Mouse (Mus musculus) limb, embryonic 12.5 days (tissue): ENCODE data around the gene Cadps2. TPM values are rescaled to one million over a fixed set of nuclear protein-coding genes. Genes with fewer than 3 reads are reported as not detected.

ENCODE experiments used
- ATAC-seq: fragments of 200-750 bp; cut with Nextera tagmentation; 2 replicates; pipeline ENCODE4 v1.8.0; 2017; ENCODE audit warnings: low read depth, moderate TSS enrichment; ENCODE audit not compliant: insufficient number of reproducible peaks, insufficient read depth, low FRiP score, low TSS enrichment
- H3K27ac ChIP-seq: fragments of 300-500 bp; sonication (generic); 2 replicates; pipeline ENCODE4 v1.5.1; 2016; ENCODE audit warnings: mild to moderate bottlenecking, moderate library complexity
- H3K27me3 ChIP-seq: fragments of 300-500 bp; sonication (generic); 2 replicates; pipeline ENCODE4 v1.6.1; 2016; ENCODE audit warnings: mild to moderate bottlenecking, moderate library complexity
- H3K36me3 ChIP-seq: fragments of 300-500 bp; sonication (generic); 2 replicates; pipeline ENCODE4 v1.6.1; 2016; ENCODE audit warnings: mild to moderate bottlenecking, moderate library complexity
- H3K4me1 ChIP-seq: fragments of 300-500 bp; sonication (generic); replicated peaks from 2 replicates; pipeline ENCODE4 v1.6.1; 2016
- H3K4me2 ChIP-seq: fragments of 300-500 bp; sonication (generic); 2 replicates; pipeline ENCODE4 v1.6.1; 2016; ENCODE audit warnings: mild to moderate bottlenecking, moderate library complexity
- H3K4me3 ChIP-seq: fragments of 300-500 bp; sonication (generic); replicated peaks from 2 replicates; pipeline ENCODE4 v1.5.1; 2016; ENCODE audit warnings: mild to moderate bottlenecking
- H3K9ac ChIP-seq: fragments of 300-500 bp; sonication (generic); replicated peaks from 2 replicates; pipeline ENCODE4 v1.6.1; 2016; ENCODE audit warnings: mild to moderate bottlenecking, moderate library complexity
- H3K9me3 ChIP-seq: fragments of 300-500 bp; sonication (generic); 2 replicates; pipeline ENCODE4 v1.6.1; 2016; ENCODE audit warnings: mild to moderate bottlenecking, moderate library complexity
- WGBS: fragments of 180-500 bp; shearing (Covaris S2); methylation state at CpG from one replicate; pipeline ENCODE4 v1.1.7; 2016; 5-methylcytosine and 5-hydroxymethylcytosine counted together
- polyA plus RNA-seq: library from polyadenylated mRNA; unstranded; fragments of >200 nt; fragmentation: Nextera tagmentation; extraction: Ambion mirVana; gene quantifications from 2 replicates; pipeline ENCODE4 v1.2.1, GENCODE M21; 2016

Gene Cadps2
- polyA plus RNA-seq, 1 experiment from 2014 or later, result 4.8 TPM

DNA sequence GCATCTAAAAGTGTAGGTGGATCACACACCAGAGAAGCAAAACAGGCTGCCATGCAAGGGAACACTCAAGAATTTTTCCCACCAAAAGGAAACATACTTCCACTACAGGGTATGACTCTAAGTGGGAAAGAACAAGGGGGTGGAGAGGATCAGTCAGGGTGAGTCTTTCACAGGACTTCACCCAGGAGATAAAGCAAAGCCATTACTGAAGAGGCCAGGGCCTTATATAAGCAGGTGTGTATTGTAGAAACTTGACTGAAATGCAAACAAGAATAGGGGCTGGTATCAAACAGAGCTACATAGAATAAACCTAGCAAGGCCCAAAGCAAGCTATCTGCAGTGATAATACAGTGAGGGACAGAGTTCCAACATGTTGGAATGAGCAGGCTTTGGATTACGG is 271.6 kb downstream of the Cadps2 start:
- 89% methylated on average over 1 of the region's 1 CpGs for WGBS
- H3K4me1 ChIP-seq, result no peaks in the 10 kb centered on the region
- H3K36me3 ChIP-seq, result no peaks in the 10 kb centered on the region
- ATAC-seq, result no peak
- no peak overlapping the region for H3K4me2 ChIP-seq
- no peaks in the 10 kb centered on the region for H3K9me3 ChIP-seq
- no peak overlapping the region for H3K4me3 ChIP-seq
- no peaks in the 10 kb centered on the region for H3K27me3 ChIP-seq
- no peak overlapping the region for H3K9ac ChIP-seq
- H3K27ac ChIP-seq, result no peak overlapping the region

DNA sequence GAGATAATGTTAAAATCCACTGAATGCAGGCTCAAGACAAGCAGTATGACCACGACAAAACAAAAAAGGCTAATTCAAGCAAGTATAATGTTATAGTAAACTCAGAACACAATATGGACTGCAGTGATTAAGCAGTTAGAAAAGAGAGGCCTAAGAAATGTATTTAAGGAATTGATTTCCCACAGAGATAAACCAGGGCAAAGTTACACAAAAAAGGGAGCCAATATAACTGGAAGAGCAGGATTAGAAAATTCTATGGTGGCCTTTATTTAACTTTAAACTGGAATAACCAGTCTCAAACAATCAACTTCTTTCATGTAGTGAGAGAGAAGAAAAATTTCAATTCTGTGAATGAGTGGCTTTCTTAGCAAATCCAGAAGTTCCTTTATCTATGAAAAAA is 289.3 kb downstream of the Cadps2 start:
- no peak overlapping the region for H3K4me2 ChIP-seq
- ATAC-seq, result no peak
- WGBS, result 75% methylated on average over 1 of the region's 1 CpGs

DNA sequence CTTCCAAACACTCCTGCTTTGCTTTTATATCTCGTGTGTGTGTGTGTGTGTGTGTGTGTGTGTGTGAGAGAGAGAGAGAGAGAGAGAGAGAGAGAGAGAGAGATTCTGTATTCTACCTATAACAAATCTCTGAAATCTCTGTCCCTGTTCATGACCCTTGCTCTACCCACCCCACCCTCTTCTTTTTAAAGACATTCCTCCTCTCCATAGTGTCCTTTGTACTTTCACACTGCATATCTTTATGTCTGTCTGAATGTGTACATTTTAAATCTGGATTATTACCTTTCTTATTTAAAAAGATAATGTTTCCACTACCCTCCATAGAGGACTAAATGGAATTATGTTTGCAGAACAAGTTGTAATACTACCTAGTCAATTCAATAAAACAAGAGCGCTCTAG is 315.5 kb downstream of the Cadps2 start:
- Histone ChIP-seq H3K4me2 (no peak overlapping the region), H3K27me3 (no peaks in the 10 kb centered on the region), H3K4me3 (no peak overlapping the region), H3K27ac (no peak overlapping the region), H3K36me3 (no peaks in the 10 kb centered on the region), H3K9ac (no peak overlapping the region), H3K4me1 (no peaks in the 10 kb centered on the region), H3K9me3 (no peaks in the 10 kb centered on the region)
- WGBS, result 88% methylated on average over 2 of the region's 2 CpGs
- no peak for ATAC-seq

More for the DNA sequence above, 289.3 kb downstream of the Cadps2 start:
- Histone ChIP-seq H3K4me1 (no peaks in the 10 kb centered on the region), H3K27me3 (no peaks in the 10 kb centered on the region), H3K9me3 (no peaks in the 10 kb centered on the region), H3K4me3 (no peak overlapping the region), H3K36me3 (no peaks in the 10 kb centered on the region), H3K9ac (no peak overlapping the region), H3K27ac (no peak overlapping the region)

DNA sequence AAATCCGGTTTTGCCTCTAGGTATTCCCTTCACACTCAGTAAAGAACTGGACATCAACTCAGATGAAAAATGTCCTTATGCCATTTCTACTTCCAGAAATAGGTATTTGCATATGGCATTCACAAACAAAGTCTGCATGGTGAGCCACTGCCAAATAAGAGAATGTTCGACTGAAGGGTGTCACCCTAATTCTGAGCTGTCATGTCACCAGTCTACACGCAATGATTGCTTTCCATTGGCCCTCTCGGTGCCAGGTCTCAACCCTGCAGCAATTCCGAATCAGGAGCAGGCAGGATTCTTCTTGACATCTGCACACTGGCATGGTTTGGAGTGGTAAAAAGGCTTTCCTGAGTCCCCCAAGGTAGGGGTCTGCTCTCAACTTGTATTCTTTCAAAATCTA is 316.7 kb downstream of the Cadps2 start:
- H3K4me3 ChIP-seq, result no peak overlapping the region
- WGBS, result 95% methylated on average over 5 of the region's 5 CpGs
- H3K4me1 ChIP-seq, result no peaks in the 10 kb centered on the region
- H3K36me3 ChIP-seq, result no peaks in the 10 kb centered on the region
- H3K9me3 ChIP-seq, result no peaks in the 10 kb centered on the region
- H3K4me2 ChIP-seq, result no peak overlapping the region
- no peak overlapping the region for H3K27ac ChIP-seq
- H3K27me3 ChIP-seq, result no peaks in the 10 kb centered on the region
- H3K9ac ChIP-seq, result no peak overlapping the region
- no peak for ATAC-seq

DNA sequence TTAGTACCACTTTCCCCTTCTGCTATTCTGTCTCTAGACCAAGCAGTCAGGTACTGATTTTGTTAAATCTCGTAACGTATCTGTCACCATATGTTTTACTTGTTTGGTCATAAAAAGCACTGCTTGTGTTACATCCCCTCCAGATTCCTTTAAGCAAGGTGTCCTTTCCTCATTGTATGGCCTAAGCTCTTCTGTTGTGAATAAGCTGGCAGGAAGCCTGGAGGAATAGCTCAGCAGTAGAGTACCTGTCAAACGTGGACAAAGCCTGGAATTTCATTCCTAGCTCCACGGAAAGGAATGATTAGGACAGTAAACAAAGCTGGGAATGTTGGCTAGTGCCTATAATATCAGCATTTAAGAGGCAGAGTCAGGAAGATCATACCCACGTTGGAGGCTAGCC is 340.6 kb downstream of the Cadps2 start:
- ATAC-seq, result no peak
- no peak overlapping the region for H3K4me2 ChIP-seq
- no peaks in the 10 kb centered on the region for H3K4me1 ChIP-seq
- WGBS, result 66% methylated on average over 5 of the region's 5 CpGs
- H3K27ac ChIP-seq, result no peak overlapping the region
- no peaks in the 10 kb centered on the region for H3K9me3 ChIP-seq
- H3K36me3 ChIP-seq, result no peaks in the 10 kb centered on the region
- no peak overlapping the region for H3K4me3 ChIP-seq
- H3K9ac ChIP-seq, result no peak overlapping the region
- no peaks in the 10 kb centered on the region for H3K27me3 ChIP-seq

DNA sequence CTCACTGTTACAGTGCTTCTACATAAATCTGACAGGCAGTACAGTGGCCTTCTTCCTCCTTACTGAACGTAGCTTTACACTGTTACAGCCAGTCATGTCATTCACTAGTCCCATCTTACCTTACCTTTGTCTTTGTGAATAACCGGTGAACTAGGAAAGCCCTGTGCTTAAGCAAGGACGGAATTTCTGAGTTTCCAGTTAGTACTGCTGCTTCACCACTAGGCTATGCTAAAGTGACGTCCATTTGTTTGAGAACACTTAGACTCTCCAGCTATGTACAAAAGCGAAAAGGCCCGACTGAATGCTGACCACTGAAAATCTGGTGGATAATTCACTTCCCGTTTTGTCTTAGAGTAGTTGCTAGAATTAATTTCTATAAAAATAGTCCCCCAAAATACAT is 347.4 kb downstream of the Cadps2 start:
- ATAC-seq, result no peak
- H3K27me3 ChIP-seq, result no peaks in the 10 kb centered on the region
- no peaks in the 10 kb centered on the region for H3K4me1 ChIP-seq
- no peaks in the 10 kb centered on the region for H3K36me3 ChIP-seq
- no peak overlapping the region for H3K27ac ChIP-seq
- WGBS, result 52% methylated on average over 7 of the region's 7 CpGs
- no peak overlapping the region for H3K4me3 ChIP-seq
- no peak overlapping the region for H3K9ac ChIP-seq
- no peaks in the 10 kb centered on the region for H3K9me3 ChIP-seq
- H3K4me2 ChIP-seq, result no peak overlapping the region

DNA sequence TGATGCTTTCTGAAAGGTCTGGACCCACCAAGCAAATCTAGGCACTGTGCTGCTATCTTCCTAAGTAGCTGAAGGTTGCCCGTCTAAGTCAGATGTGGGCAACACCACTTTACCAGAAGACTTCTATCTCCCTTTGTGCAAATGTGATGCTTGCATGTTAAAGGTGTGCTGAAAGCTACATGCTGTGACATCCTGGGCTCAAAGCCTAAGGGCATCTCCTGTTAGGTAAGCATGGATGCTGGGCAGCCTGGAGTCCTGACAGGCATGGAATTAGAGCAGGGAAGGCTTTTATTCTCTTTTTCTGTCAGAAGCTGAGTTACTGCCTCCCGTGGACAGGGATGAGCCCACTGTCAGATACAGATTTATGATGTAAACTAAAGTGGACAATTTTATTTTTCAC is 348.8 kb downstream of the Cadps2 start:
- ATAC-seq, result no peak
- 68% methylated on average over 2 of the region's 2 CpGs for WGBS

DNA sequence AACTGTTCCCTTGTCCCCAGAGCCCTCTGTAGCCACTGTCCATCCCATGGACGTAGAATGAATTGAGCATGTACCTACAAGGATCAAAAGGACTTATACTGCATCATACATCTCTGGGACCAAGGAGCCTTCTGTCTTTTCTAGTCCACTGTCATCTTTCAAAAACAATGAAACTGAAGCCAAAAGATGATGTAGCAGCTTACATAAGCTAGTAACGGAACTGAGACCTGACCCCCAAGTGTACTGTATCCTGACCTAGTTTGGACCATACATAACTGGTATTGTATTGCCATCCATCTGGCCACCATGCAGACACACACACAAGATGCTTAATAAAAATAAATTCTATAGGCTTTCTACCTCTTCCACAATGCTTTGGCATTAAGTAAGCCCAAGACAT is 350.2 kb downstream of the Cadps2 start:
- H3K36me3 ChIP-seq, result no peaks in the 10 kb centered on the region
- no peaks in the 10 kb centered on the region for H3K9me3 ChIP-seq
- no peaks in the 10 kb centered on the region for H3K4me1 ChIP-seq
- no peaks in the 10 kb centered on the region for H3K27me3 ChIP-seq
- no peak overlapping the region for H3K4me3 ChIP-seq
- H3K4me2 ChIP-seq, result no peak overlapping the region
- no peak for ATAC-seq
- H3K27ac ChIP-seq, result no peak overlapping the region
- 82% methylated on average over 2 of the region's 2 CpGs for WGBS
- no peak overlapping the region for H3K9ac ChIP-seq

More for the DNA sequence above, 348.8 kb downstream of the Cadps2 start:
- Histone ChIP-seq H3K4me3 (no peak overlapping the region), H3K9me3 (no peaks in the 10 kb centered on the region), H3K4me1 (no peaks in the 10 kb centered on the region), H3K36me3 (no peaks in the 10 kb centered on the region), H3K27ac (no peak overlapping the region), H3K4me2 (no peak overlapping the region), H3K9ac (no peak overlapping the region), H3K27me3 (no peaks in the 10 kb centered on the region)

DNA sequence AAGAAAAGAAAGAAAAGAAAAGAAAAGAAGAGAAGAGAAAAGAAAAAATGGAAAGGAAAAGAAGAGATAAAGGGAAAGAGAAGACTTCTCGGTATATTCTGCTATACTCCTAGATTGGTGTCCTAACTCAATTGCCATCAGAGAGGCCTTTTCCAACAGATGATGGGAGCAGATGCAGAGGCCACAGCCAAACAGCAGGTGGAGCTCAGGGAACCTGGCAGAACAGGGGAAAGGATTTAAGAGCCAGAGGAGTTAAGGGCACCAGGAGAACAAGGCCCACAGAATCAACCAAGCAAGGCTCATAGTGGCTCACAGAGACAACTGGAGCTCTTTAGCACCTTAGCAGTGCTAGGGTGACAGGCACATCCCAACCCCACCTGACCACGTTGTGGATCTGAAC is 366.5 kb downstream of the Cadps2 start:
- H3K4me1 ChIP-seq, result no peaks in the 10 kb centered on the region

DNA sequence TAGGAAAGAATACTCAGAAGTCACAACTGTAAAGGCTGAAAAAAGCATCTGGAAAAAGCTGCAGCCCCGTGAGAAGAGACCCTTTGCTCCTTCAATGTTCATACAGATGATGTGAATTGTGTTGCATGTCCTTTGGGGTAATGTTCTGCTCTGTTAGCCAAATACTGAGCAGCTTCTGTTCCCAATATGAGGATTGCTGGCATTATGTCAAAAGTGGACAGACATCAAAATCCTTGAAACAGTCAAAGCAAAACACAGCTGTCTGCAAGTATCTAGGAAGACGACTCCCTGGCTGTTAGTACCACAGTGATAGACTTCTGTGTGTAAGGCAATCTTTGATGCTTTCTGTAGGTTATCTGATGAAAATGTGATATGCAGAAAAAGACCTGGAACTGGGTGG is 367.4 kb downstream of the Cadps2 start:
- 74% methylated on average over 2 of the region's 2 CpGs for WGBS
- ATAC-seq, result no peak
- no peaks in the 10 kb centered on the region for H3K27me3 ChIP-seq

More for the DNA sequence above, 366.5 kb downstream of the Cadps2 start:
- WGBS, result 55% methylated on average over 2 of the region's 2 CpGs
- Histone ChIP-seq H3K4me3 (no peak overlapping the region), H3K36me3 (no peaks in the 10 kb centered on the region), H3K27ac (no peak overlapping the region), H3K27me3 (no peaks in the 10 kb centered on the region), H3K4me2 (no peak overlapping the region), H3K9me3 (no peaks in the 10 kb centered on the region), H3K9ac (no peak overlapping the region)
- no peak for ATAC-seq

DNA sequence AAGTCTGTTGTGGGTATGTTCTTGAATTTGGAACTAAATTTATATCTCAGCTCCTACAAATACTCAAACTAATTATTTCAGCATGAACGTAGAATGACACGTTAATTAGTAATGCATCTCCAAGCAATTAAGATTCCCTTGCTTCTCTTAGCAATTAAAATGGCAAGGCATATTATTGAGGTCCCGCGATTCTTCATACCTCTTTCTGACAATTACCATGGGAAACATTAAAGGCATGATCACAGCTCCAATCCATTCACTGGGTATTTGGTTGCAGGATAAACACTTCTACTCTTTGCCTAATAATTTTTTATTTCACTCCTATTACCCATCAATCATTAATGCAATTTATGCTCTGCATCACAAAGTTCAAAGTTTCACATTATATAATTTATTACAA is 371.3 kb downstream of the Cadps2 start:
- no peak for ATAC-seq
- Histone ChIP-seq H3K9me3 (no peaks in the 10 kb centered on the region), H3K4me1 (no peaks in the 10 kb centered on the region), H3K27me3 (no peaks in the 10 kb centered on the region), H3K4me3 (no peak overlapping the region), H3K36me3 (no peaks in the 10 kb centered on the region), H3K9ac (no peak overlapping the region), H3K4me2 (no peak overlapping the region), H3K27ac (no peak overlapping the region)
- 63% methylated on average over 4 of the region's 4 CpGs for WGBS

More for the DNA sequence above, 367.4 kb downstream of the Cadps2 start:
- Histone ChIP-seq H3K9ac (no peak overlapping the region), H3K4me1 (no peaks in the 10 kb centered on the region), H3K4me2 (no peak overlapping the region), H3K27ac (no peak overlapping the region), H3K4me3 (no peak overlapping the region), H3K36me3 (no peaks in the 10 kb centered on the region), H3K9me3 (no peaks in the 10 kb centered on the region)

DNA sequence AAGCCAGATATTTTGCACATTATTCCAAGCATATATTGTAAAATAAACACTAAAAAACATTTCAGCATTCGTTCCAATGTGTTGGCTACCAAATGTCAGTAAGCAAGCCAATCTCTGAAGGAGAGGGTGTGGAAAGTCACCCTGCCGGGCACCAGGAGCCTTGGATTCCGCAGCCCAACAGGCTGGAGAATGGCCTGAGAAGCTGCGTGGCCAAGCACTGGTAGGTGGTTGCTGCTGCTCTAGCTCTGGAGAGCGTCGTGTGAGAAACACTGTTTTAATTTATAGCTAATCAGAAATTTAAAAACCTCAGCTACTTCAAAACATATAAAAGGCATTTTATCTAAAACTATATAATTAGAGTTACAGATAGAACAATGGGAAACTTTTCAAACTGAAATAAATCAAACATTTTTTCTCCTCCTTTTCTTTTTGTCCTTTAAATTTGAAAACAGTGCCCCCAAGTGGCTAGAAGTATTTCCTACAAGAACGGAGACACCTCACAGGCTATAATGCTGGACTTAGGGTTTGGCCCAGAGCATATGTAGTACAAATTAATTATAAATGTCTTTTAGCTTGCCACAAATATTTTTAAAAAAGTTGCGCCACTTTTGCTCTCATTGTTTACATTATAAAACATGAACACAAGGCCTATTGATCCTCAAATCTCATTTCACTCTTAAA is 376.5 kb downstream of the Cadps2 start:
- no peaks in the 10 kb centered on the region for H3K36me3 ChIP-seq
- H3K27ac ChIP-seq, result no peak overlapping the region
- WGBS, result 25% methylated on average over 8 of the region's 8 CpGs
- no peaks in the 10 kb centered on the region for H3K9me3 ChIP-seq
- 0 out of 2 replicates have a peak, but pooled peaks have one; percentile 56 for ATAC-seq
- no peak overlapping the region for H3K4me3 ChIP-seq
- H3K27me3 ChIP-seq, result no peaks in the 10 kb centered on the region
- H3K4me1 ChIP-seq, result no peaks in the 10 kb centered on the region
- H3K9ac ChIP-seq, result no peak overlapping the region
- peak overlapping the region; percentile 5; the same call in 1 of the 2 replicates for H3K4me2 ChIP-seq
